Mouse (Mus musculus) embryonic facial prominence, embryonic 13.5 days (tissue): ENCODE results near the gene Zfp592. TPM values are rescaled to one million over a fixed set of nuclear protein-coding genes. Genes with fewer than 3 reads are reported as not detected.
A peak's percentile ranks its signal among the peaks of the same experiment; 100 is the strongest.
"Not testable (repeated sequence)": the region's sequence is repeated elsewhere in the genome, so short reads cannot be mapped to it uniquely, and the experiment has no call there.

Experiments used
- ATAC-seq: fragments of 200-750 bp; cut with Nextera tagmentation; 2 replicates; pipeline ENCODE4 v1.8.0; 2017; ENCODE audit warnings: low read depth; ENCODE audit not compliant: insufficient number of reproducible peaks, insufficient read depth, low FRiP score, low TSS enrichment
- H3K27ac ChIP-seq: fragments of 300-500 bp; sonication (generic); 2 replicates; pipeline ENCODE4 v1.5.1; 2015; ENCODE audit warnings: moderate library complexity, mild to moderate bottlenecking, inconsistent platforms
- H3K27me3 ChIP-seq: fragments of 300-500 bp; sonication (generic); 2 replicates; pipeline ENCODE4 v1.6.1; 2015; ENCODE audit warnings: mild to moderate bottlenecking, inconsistent platforms
- H3K36me3 ChIP-seq: fragments of 300-500 bp; sonication (generic); 2 replicates; pipeline ENCODE4 v1.6.1; 2015; ENCODE audit warnings: mild to moderate bottlenecking, inconsistent platforms
- H3K4me1 ChIP-seq: fragments of 300-500 bp; sonication (generic); 2 replicates; pipeline ENCODE4 v1.6.1; 2015; ENCODE audit warnings: inconsistent platforms
- H3K4me2 ChIP-seq: fragments of 300-500 bp; sonication (generic); 2 replicates; pipeline ENCODE4 v1.6.1; 2015; ENCODE audit warnings: moderate library complexity, mild to moderate bottlenecking, inconsistent platforms
- H3K4me3 ChIP-seq: fragments of 300-500 bp; sonication (generic); 2 replicates; pipeline ENCODE4 v1.5.1; 2015; ENCODE audit warnings: mild to moderate bottlenecking, inconsistent platforms
- H3K9ac ChIP-seq: fragments of 300-500 bp; sonication (generic); 2 replicates; pipeline ENCODE4 v1.6.1; 2015; ENCODE audit warnings: mild to moderate bottlenecking, inconsistent platforms
- H3K9me3 ChIP-seq: fragments of 300-500 bp; sonication (generic); 2 replicates; pipeline ENCODE4 v1.6.1; 2016; ENCODE audit warnings: inconsistent platforms
- WGBS: fragments of 180-500 bp; shearing (Covaris S2); methylation state at CpG from one replicate; pipeline ENCODE4 v1.1.7; 2015; ENCODE audit warnings: mixed read lengths; 5-methylcytosine and 5-hydroxymethylcytosine counted together
- polyA plus RNA-seq: library from polyadenylated mRNA; unstranded; fragments of >200 nt; fragmentation: Nextera tagmentation; extraction: Ambion mirVana; gene quantifications from 2 replicates; pipeline ENCODE4 v1.2.1, GENCODE M21; 2015

Gene Zfp592
- polyA plus RNA-seq, 1 experiment from 2014 or later, result 12.3 TPM

GRCm38 (mm10) chr7:80972920-80973637, 20.4 kb upstream of the Zfp592 start:
- not testable (repeated sequence) for ATAC-seq, H3K27ac ChIP-seq, H3K36me3 ChIP-seq, H3K9me3 ChIP-seq, H3K4me1 ChIP-seq, H3K4me3 ChIP-seq, H3K4me2 ChIP-seq, H3K27me3 ChIP-seq, H3K9ac ChIP-seq
- 78% methylated on average over 4 of the region's 4 CpGs for WGBS

GRCm38 (mm10) chr7:80973638-80974015, 19.9 kb upstream of the Zfp592 start:
- not testable (repeated sequence) for H3K4me1 ChIP-seq, H3K27ac ChIP-seq, H3K27me3 ChIP-seq, ATAC-seq, H3K36me3 ChIP-seq, H3K9me3 ChIP-seq, H3K4me2 ChIP-seq, H3K9ac ChIP-seq, H3K4me3 ChIP-seq
- 58% methylated on average over 3 of the region's 3 CpGs for WGBS

- H3K9me3 ChIP-seq, result no peaks in the 10 kb centered on the region
- no peak overlapping the region for H3K4me3 ChIP-seq
- H3K27ac ChIP-seq, result no peak overlapping the region
- H3K4me1 ChIP-seq, result no peaks in the 10 kb centered on the region
- no peak for ATAC-seq
- 91% methylated on average over 11 of the region's 11 CpGs for whole genome bisulfite sequencing
- no peaks in the 10 kb centered on the region for H3K36me3 ChIP-seq
- no peaks in the 10 kb centered on the region for H3K27me3 ChIP-seq
- no peak overlapping the region for H3K4me2 ChIP-seq
- H3K9ac ChIP-seq, result no peak overlapping the region
Measured at GRCm38 (mm10) chr7:80980566-80980965, 12.9 kb upstream of the Zfp592 start.

- no peak for ATAC-seq
- Histone ChIP-seq H3K27me3 (no peaks in the 10 kb centered on the region), H3K9me3 (no peaks in the 10 kb centered on the region), H3K27ac (no peak overlapping the region), H3K9ac (no peak overlapping the region), H3K4me1 (peaks cover under 1% of the 10 kb centered on the region), H3K4me2 (no peak overlapping the region), H3K4me3 (no peak overlapping the region), H3K36me3 (no peaks in the 10 kb centered on the region)
- 51% methylated on average over 6 of the region's 6 CpGs for WGBS
Measured at GRCm38 (mm10) chr7:80986458-80987187, 6.9 kb upstream of the Zfp592 start.

GRCm38 (mm10) chr7:80987805-80988625, 5.5 kb upstream of the Zfp592 start:
- 81% methylated on average over 4 of the region's 4 CpGs for WGBS
- ATAC-seq, result no peak

GRCm38 (mm10) chr7:80990276-80990675, 3.2 kb upstream of the Zfp592 start:
- H3K9me3 ChIP-seq, result no peaks in the 10 kb centered on the region
- 88% methylated on average over 6 of the region's 6 CpGs for whole genome bisulfite sequencing
- no peak overlapping the region for H3K27ac ChIP-seq
- no peaks in the 10 kb centered on the region for H3K36me3 ChIP-seq
- H3K4me1 ChIP-seq, result peaks cover 23% of the 10 kb centered on the region
- H3K4me3 ChIP-seq, result no peak overlapping the region
- ATAC-seq, result no peak
- H3K4me2 ChIP-seq, result no peak overlapping the region
- no peaks in the 10 kb centered on the region for H3K27me3 ChIP-seq
- H3K9ac ChIP-seq, result no peak overlapping the region

More at GRCm38 (mm10) chr7:80987805-80988625, 5.5 kb upstream of the Zfp592 start:
- Histone ChIP-seq H3K4me2 (no peak overlapping the region), H3K27me3 (no peaks in the 10 kb centered on the region), H3K9ac (no peak overlapping the region), H3K36me3 (no peaks in the 10 kb centered on the region), H3K4me1 (peaks cover 11% of the 10 kb centered on the region), H3K4me3 (no peak overlapping the region), H3K27ac (no peak overlapping the region), H3K9me3 (no peaks in the 10 kb centered on the region)

- no peak overlapping the region for H3K27ac ChIP-seq
- H3K4me2 ChIP-seq, result peak overlapping the region; percentile 80
- ATAC-seq, result no peak
- no peaks in the 10 kb centered on the region for H3K27me3 ChIP-seq
- H3K36me3 ChIP-seq, result no peaks in the 10 kb centered on the region
- 92% methylated on average over 5 of the region's 5 CpGs for WGBS
- no peaks in the 10 kb centered on the region for H3K9me3 ChIP-seq
- peak overlapping the region; percentile 95; the same call in 1 of the 2 replicates for H3K9ac ChIP-seq
- H3K4me3 ChIP-seq, result peak overlapping the region; percentile 92; the same call in 1 of the 2 replicates
- H3K4me1 ChIP-seq, result peaks cover 32% of the 10 kb centered on the region
Measured at GRCm38 (mm10) chr7:80991589-80991988, 1.9 kb upstream of the Zfp592 start.

GRCm38 (mm10) chr7:80992063-80992462, 1.4 kb upstream of the Zfp592 start:
- 70% methylated on average over 6 of the region's 6 CpGs for WGBS
- H3K27ac ChIP-seq, result peak overlapping the region; percentile 94; the same call in 1 of the 2 replicates
- peak overlapping the region; percentile 80 for H3K4me2 ChIP-seq
- no peaks in the 10 kb centered on the region for H3K36me3 ChIP-seq
- ATAC-seq, result no peak
- H3K27me3 ChIP-seq, result no peaks in the 10 kb centered on the region
- H3K4me3 ChIP-seq, result peak overlapping the region; percentile 92
- peaks cover 32% of the 10 kb centered on the region for H3K4me1 ChIP-seq
- no peaks in the 10 kb centered on the region for H3K9me3 ChIP-seq
- H3K9ac ChIP-seq, result peak overlapping the region; percentile 95

- H3K4me3 ChIP-seq, result peak overlapping the region; percentile 92
- H3K4me2 ChIP-seq, result peak overlapping the region; percentile 80
- 0 out of 2 replicates have a peak, but pooled peaks have one; percentile 2 for ATAC-seq
- H3K27ac ChIP-seq, result peak overlapping the region; percentile 94
- no peaks in the 10 kb centered on the region for H3K9me3 ChIP-seq
- no peaks in the 10 kb centered on the region for H3K36me3 ChIP-seq
- WGBS, result 1% methylated on average over 12 of the region's 12 CpGs
- no peaks in the 10 kb centered on the region for H3K27me3 ChIP-seq
- H3K4me1 ChIP-seq, result peaks cover 32% of the 10 kb centered on the region
- H3K9ac ChIP-seq, result peak overlapping the region; percentile 95
Measured at GRCm38 (mm10) chr7:80992631-80992979, 876 bp upstream of the Zfp592 start.

- Histone ChIP-seq H3K4me3 (peak overlapping the region; percentile 92), H3K4me2 (peak overlapping the region; percentile 80), H3K27me3 (no peaks in the 10 kb centered on the region), H3K9me3 (no peaks in the 10 kb centered on the region), H3K36me3 (no peaks in the 10 kb centered on the region; the same call in 1 of the 2 replicates), H3K4me1 (peaks cover 32% of the 10 kb centered on the region), H3K9ac (peak overlapping the region; percentile 95), H3K27ac (peak overlapping the region; percentile 94)
- under 1% methylated on average over 38 of the region's 58 CpGs for WGBS
- peak; percentile 85 for ATAC-seq
Measured at GRCm38 (mm10) chr7:80993834-80994662, 567 bp downstream of the Zfp592 start.

GRCm38 (mm10) chr7:80994663-80995005, 1.2 kb downstream of the Zfp592 start:
- WGBS, result 41% methylated on average over 6 of the region's 6 CpGs

More at GRCm38 (mm10) chr7:80994663-80995005, 1.2 kb downstream of the Zfp592 start:
- H3K4me1 ChIP-seq, result peaks cover 32% of the 10 kb centered on the region
- no peaks in the 10 kb centered on the region for H3K9me3 ChIP-seq
- no peak for ATAC-seq
- H3K36me3 ChIP-seq, result no peaks in the 10 kb centered on the region; the same call in 1 of the 2 replicates
- no peaks in the 10 kb centered on the region for H3K27me3 ChIP-seq
- peak overlapping the region; percentile 92 for H3K4me3 ChIP-seq
- no peak overlapping the region for H3K27ac ChIP-seq
- H3K4me2 ChIP-seq, result peak overlapping the region; percentile 80
- H3K9ac ChIP-seq, result peak overlapping the region; percentile 95
